Mouse (Mus musculus) spleen, postnatal 10 days (tissue): ENCODE results near the gene Spata6.

ENCODE experiments used
- DNase-seq, 2 experiments: peaks; one replicate each; pipeline ENCODE4 v3.0.0; 2021 to 2022; ENCODE audit warnings: low spot score in 2 of 2

The Spata6 gene

DNA sequence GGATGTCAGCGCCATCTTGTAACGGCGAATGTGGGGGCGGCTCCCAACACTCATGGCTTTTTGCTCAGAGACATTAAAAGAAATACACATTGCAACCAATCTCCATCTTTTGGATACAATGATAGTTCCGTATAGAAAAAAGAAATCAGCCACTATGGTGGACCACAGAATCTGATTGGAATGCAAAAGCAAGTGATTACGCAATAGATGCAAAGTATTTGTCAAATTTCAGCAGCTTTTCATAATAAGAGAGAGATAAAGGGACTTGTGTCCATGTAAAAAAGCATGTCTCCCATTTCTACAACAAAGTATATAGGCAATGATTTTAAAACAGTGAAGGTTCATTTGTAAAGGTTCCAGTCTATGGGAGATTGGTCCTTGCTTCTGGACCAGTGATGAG lies 119.1 kb downstream of the Spata6 start:
- no peak for DNase-seq

DNA sequence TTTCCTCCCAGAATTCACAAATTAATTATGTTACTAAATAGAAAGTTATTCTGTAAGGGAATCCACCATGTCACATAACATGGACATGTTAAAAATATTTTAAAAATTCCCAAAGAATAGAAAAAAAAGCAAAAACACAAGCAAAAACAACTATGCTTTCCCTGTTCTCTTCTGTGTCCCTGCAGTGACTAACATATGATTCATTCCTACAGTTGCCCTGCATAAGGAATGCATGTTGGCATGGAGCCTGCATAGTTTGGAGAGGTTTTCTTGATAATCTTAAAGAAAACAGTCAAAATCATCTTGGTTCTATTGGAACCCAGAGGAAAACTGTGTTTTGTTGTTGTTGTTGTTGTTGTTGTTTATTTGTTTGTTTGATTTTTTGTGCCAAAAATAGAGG lies 132.8 kb downstream of the Spata6 start:
- DNase-seq: no peak

DNA sequence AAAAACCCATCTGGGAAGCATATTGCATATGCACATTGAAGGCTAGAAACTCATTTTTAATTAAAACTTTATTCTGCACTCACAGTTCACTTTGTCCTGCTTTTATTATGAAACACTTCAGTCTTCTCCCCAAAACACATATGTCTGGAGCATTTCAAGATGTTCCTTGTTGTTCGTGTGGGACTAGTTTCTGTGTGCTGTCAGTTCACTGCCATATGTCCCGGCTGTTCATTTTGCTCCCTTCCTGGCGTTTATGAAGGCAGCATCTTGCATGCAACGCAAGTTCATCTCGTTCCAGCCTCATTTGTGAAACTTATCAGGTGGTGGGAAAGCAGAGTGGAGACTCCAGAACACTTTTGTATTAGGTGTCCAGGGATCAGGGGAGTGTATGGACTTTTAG lies 146.9 kb downstream of the Spata6 start:
- no peak for DNase-seq

DNA sequence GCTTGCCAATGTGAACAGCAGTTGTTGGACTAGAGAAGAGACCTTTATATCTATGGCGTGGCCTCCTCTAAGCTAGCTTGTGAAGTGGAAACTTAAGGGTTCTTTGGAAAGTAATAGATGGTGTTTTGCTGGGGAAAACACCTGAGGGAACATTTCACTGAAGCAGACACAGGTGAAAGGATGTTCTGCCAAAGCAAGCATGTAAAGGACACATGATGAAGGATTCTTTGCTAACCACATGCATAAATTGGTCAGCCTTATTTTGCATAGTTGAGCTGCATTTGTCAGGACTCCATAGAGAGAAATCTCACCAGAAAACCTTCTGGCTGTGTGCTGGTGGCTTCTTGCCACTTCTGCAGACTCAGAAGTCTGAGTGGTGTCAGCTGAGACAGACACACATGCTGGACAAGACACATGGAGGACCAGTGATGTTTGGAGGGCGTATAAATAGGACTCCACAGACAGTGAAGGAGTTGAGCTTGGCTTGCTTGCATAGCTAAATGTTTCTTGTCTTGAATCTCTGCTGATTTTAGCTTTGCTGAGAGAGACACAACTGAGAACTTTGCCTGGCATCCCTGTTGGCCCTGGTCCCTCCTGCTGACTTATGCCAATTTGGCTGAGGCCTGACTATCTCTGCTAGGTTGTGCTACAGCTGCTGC lies 148.1 kb downstream of the Spata6 start:
- DNase-seq: no peak
